Mouse (Mus musculus) embryo, embryonic 10.5 days (tissue): ENCODE data around the gene Rps8.
"Not testable (repeated sequence)": the region's sequence is repeated elsewhere in the genome, so short reads cannot be mapped to it uniquely, and the experiment has no call there.

Experiments
- DNase-seq: peaks from one replicate; pipeline ENCODE4 v3.0.0-alpha.2; 2015; ENCODE audit warnings: low spot score

Rps8 gene

DNA sequence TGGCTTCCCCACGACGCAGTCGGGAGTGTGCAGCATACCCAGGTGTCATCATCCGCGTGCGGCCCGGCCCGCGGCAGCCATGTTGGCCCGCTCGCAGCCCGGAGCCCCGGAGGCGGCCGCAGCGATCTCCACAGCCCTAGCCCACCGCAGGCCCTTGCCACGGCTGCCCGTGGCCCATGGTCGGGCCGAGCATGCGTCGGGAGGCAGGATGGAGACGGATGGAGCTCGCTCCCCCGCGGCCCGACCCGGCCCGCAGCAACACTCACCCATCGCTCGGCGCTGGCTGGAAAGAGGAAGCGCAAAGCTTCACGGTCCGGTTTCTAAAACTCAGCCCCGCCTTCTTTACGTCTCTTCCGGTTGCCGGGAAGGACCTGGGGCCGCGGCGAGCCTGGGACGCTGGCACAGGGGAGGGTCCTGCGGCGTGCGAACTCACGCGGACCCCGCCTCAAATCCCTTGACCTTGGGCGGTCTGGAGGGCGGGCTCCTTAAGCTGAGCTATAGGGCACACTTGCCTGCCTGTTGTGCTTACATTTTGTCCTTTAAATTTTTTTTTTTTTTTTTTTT lies at the start of gene Rps8:
Rps8 (minus strand) TSS at position 452 of the 564 bp plus-strand sequence.
- peak; percentile 97 for DNase-seq

DNA sequence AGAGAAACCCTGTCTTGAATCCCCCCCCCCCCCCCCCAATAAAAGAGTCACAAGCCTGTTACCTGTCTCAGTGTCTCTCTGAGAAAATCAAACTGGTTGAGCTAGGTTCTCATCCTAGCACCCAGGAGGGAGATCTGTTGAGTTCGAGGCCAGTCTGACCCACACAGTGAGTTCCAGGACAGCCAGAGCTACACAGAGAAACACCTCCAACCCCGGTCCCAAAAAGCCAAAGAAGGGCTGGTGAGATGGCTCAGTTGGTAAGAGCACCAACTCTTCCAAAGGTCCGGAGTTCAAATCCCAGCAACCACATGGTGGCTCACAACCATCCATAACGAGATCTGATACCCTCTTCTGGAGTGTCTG lies 46.9 kb upstream of the Rps8 start:
- no peak for DNase-seq

DNA sequence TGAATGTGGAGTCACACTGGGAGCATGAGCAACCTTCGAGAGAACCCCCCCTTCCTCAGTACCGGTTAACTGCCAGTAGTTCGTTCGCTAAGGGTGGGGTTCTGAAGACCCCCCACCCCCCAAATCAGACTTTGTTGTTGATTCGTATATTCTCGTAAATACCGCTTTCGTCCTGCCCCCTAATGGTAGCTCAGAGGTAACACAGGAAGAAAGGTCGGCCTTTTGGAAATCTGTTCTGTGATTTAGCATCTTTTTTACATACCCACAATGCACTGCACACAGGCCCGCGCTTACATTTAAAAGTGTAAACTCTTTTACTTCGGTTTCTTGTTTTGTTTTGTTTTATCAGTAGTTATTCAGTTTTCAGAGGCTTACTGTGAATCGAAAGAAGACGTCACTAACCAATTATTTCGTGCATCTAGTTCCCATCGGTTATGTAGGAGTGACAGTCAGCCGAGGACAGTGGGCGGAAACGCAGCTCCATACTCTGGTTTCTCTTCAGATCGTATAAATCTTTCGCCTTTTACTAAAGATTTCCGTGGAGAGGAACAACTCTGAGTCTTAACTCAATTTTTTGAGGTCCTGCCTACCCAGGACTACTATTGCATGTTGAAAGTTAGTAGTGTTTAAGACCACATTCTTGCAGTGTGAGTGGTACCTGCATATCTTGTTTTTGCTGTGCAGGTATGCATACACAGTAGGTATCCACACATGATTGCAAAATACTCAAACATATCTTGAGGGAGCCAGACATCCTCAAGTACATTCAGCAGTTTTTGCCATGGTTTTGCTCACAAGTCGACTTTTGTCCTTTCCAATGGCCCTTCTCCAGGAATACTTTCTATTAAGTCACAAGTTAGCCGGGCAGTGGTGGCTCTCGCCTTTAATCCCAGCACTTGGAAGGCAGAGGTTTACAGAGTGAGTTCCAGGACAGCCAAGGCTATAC lies 46.3 kb upstream of the Rps8 start:
- peak; percentile 94 for DNase-seq

DNA sequence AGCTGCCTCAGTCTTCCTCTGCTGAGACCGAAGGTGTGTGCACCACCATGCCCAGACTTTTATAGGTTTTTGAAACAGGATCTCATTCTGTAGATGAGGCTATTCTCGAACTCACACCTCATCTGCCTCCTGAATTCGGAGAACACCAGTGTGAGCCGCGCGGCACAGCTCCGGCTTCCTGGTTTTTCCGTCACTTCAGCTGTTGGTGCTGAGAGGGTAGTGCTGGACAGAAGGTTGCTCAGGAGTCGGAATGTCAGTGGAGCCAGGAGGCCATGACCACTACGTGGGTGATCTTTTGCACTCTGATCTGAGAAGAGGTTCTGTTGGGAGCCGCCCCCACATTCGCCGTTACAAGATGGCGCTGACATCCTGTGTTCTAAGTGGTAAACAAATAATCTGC lies 35.8 kb upstream of the Rps8 start:
- no peak for DNase-seq

DNA sequence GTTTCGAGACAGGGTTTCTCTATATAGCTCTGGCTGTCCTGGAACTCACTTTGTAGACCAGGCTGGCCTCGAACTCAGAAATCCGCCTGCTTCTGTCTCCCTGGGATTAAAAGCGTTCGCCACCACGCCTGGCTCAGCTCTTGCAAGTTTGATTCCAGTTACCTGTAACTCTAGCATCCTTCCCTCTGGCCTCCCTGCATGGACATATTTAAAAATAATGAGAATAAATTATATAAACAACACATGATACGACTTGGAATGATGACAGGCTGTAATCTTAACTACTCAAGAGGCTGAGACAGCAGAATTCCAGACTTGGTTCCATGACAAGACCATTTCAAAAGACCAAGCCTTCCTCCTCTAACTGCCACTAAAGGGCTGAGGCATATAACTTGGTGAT lies 34.6 kb upstream of the Rps8 start:
- peak; percentile 10 for DNase-seq

DNA sequence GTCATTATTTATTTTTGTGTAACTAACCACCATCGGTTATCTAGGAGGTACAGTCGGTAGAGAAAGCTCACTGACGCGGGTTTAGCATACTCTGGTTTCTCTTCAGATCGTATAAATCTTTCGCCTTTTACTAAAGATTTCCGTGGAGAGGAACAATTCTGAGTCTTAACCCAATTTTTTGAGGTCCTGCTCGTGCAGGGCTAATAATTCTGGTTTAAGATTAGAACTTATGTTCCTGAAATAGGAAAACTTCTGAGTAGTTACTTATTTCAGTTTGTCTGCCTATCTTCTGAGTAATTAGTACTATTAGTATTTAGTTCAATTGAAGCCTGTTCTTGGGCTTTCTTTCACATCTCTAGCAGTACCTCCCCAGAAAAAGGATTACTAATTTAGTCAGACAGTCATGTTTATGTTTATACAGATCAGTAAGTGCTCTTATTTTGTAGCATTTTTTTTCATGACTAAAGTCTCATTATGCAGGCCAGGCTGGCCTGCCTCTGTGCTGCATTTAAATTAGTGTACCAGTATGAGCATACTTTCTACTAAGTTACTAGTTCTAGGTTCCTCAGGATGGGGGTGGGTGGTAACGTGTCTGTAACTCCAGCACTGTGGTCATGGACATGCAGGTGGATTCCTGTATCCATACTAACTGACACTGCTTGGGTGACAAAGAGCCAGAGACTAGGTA lies 34.0 kb upstream of the Rps8 start:
- peak; percentile 93 for DNase-seq

DNA sequence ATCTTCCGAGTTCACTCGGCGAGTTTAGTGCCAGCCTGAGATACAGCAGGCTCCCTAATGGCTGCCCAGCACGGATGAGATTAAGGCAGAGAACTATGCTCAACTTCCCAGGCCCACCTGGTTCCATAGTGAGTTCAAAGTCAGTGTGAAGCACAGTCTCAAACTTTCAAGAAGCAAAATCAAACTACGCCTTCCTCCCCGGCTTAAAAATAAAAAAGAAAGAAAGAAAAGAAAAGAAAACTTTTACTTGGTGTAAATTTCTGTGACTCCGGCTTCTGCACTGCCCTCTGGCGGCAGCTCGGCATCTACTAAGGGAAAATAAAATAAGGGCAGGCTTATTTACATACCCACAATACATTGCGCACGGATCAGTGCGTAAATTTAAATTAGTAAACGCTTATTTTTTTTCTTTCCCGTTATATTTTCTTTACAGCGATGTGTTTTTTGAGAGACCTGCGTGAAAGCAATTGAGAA lies 33.4 kb upstream of the Rps8 start:
- DNase-seq: peak; percentile 91

DNA sequence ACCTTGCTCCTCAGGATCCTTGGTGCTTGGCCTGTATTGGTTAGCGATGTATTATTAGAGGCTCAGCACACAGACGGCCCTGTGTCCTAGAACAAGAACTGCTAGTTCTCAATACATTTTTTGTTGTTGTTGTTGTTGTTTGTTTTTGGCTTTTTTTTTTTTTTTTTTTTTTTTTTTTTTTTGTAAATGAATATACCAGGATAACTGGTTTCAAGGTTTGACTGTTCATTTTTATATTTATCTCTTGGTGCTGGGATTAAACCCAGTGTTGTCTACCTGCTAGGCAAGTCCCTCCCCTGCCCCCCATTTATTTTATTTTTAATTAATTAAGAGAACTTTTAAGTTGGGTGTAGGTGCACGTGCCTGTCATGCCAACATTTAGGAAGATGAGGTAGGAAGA lies 32.9 kb upstream of the Rps8 start:
- no peak for DNase-seq

DNA sequence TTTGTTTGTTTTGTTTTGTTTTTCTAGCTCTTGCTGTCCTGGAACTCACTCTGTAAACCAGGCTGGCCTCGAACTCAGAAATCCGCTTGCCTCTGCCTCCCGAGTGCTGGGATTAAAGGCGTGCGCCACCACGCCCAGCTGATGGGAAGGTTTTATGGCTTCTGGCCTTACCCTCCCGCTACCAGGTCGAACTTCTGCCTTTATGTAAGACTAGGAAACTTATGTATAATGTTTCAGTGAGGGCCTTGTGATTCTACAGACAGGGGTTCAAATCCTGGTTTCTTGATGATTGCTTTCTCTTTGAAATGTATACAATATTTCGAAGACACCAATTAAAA lies 26.7 kb upstream of the Rps8 start:
- DNase-seq: not testable (repeated sequence)

DNA sequence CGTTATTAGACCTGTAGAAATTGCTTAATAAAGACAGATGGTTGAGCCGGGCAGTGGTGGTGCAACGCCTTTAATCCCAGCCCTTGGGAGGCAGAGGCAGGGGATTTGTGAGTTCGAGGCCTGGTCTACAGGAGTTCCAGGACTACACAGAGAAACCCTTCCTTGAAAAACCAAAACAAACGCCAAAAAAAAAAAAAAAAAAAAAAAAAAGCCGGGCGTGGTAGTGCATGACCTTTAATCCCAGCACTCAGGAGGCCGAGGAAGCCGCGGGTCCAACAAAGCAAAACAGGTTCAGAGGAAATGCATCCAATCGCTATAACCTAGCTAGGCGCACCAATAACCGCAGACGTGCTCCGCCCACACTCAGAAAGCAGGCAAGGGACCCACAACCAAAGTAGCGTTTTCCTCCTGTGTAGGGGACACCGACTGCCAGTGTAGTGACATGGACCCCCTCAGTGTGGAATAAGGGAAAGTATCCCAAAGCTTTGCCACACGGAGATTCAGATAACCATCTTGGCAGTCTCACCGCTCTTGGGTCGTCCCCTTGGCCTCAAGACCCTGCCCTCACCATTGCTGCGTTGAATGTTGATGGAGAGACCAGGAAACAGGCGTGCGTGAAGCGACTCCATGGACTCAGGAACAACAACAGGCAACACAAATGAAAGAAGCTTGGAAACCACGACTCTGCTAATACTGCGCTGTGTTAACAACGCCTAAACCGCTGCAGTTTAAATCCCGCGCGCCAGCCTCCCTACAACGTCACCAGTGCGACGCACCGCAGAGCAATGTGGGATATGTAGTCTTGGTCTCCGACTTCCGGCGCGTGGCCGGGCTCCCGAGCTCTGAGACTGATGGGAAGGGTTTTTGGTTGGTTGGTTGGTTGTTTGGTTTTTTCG lies 26.1 kb upstream of the Rps8 start, which contains the start of gene Kif2c:
Kif2c (minus strand) TSS at position 777 of the 896 bp plus-strand sequence.
- DNase-seq: peak; percentile 96

DNA sequence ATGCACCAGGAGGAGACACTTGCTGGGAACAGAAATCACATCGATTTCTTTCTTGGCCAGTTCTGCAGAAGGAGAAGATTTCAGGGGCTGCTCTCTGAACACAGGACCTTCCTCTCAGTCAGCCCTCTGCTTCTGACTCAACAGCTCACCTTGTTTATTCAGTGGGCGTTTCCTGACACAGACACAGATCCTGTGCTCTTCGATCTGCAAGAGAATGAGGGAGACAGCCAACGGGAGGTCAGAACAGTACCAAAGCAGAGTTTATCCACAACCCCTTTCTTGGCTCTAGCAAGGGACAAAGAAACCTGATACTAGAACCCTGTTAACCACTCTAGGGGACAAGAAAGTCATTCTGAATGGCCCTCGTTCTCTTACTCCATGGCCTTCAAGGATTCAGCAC lies 13.9 kb upstream of the Rps8 start:
- DNase-seq: no peak

DNA sequence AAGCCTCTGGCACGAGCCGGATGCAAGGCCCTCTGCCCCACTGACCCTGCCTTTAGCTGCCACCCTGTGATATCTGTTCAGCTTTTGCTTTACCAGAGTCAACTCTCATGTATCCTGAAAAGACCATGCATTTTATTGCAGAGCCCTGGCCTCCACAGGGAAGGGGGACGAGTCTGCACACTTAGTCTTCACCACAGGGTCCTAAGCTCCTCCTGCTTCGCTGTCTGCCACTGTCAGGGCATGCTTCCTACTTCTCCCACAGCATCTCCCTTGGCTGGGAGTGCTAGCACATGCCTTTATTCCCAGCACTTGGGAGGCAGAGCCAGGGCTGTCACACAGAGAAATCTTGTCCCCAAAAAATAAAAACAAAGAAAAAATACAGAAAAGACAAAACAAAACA lies 5.1 kb upstream of the Rps8 start:
- DNase-seq: no peak

DNA sequence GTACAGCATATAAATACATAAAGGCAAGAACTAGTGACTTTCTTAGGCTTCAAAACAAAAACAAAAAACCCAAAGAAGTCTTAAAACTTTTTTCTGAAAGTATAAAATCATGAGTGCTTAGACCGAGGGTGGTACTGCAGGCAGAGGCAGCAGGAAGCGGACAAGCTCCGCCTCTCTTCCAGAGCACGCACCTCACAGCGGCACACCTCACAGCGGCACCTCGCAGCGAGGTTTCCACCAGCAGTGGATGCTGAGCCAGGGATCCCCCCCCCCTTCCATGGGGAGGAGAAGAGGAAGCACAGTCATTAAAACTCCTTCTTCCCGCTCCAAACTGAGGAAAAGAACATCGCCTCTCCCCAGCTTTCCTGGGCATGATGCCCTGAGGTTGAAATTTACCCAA lies 3.6 kb upstream of the Rps8 start:
- DNase-seq: no peak

DNA sequence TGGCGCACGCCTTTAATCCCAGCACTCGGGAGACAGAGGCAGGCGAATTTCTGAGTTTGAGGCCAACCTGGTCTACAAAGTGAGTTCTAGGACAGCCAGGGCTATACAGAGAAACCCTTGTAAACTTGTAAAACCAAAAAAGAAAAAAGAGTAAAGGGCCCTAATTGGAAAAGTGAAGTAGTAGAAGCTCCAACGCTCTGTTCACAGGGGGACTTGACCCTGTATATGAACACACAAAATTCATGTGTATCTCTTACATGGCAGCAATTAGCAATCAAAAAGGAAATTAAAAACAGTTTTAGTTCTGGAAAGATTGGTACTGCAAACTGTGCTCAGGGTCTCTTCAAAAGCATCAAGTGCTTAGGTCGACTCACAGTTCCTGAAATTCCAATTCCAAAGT lies 329 bp upstream of the Rps8 start:
- no peak for DNase-seq

DNA sequence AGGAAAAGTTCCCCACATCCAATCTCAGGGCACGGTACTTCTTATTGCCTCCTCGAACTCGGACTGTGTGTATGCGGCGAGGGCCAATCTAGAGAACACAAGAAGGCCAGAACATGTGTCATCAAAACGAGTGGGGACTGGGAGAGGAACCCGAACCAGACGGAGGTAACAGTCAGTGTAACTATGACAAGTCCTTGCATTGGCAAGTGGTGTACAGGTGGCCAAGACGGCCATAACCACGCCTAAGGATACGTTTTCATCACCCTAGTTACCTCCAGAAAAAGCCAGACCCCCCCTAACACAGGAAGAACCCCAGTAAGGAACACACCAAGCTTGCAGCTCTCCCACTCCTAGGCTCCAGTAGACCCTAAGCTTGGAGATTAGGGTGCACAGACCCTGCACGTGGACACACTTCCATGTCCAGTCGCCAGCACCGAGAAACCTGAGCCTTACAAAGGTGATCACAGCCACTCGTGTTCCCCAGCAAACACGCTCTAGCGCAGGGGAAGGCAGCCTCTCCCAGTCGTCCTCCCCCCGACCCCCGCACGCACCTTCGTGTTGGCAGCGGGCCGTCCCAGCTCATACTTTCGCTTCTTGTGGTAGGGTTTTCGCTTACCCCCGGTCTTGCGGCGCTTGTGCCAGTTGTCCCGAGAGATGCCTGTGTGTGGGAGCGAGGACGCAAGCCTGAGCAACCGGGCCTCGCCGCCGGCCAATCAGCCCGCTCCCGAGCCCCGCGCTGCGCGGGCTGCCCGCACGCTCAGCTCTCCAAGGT lies 837 bp downstream of the Rps8 start:
- DNase-seq: no peak

DNA sequence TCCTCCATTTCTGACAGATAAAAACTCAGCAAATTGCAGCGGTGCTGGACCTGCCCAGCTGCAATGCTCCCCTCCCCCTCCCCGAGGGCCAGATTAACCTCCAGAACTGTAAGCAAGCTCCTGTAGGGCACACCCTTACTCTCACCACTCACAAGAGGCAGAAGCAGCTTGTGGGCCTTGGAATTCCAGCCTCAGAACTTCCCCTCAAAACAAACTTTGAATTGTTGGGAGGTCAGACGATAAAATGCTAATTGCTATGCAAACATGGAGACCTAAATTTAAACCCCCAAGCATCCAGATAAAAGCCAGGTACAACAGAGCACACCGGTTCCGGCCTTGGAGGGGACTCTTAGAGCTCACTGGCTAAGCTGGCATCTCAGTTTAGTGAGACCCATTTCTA lies 3.3 kb downstream of the Rps8 start:
- DNase-seq: no peak

DNA sequence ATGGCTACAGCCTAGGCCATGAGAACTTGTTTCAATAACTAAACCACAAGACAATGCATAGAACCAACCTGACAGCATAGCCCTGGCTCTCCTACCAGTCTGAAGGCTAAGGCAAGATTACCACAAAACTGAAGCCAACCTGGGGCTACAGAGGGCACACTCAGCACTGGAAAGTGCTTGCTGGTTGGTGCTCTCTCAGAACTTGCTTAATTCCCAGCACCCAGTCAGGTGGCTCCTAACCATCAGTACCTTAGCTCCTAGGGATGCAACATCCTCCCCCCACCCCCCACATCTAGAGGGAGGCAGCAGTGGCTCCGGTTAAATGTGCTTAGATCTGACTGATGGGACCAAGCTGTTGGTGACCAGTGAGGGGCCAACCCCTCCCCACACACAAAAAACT lies 4.6 kb downstream of the Rps8 start:
- no peak for DNase-seq

DNA sequence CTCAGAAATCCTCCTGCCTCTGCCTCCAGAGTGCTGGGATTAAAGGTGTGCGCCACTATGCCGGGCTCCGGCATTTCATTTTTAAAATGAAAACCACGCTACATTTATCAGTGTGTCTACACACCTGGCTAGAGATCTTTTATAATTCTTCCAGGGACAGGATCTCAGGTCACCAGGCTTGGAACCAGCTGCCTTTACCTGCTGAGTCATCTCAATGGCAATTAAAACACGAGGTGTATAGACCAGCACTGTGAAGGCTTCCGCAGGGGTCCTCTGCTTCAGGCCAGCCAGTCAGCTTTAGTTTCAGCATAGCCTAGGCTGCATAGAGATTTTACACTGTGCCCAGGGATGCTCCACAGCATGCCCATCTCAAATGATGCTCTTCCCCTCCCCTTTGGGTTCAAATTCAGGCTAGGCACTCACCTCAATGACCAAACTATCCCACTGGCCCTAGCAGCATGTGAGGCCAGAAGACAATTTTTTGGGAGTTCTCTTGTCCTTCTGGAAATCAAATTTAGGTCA lies 5.8 kb downstream of the Rps8 start:
- no peak for DNase-seq

DNA sequence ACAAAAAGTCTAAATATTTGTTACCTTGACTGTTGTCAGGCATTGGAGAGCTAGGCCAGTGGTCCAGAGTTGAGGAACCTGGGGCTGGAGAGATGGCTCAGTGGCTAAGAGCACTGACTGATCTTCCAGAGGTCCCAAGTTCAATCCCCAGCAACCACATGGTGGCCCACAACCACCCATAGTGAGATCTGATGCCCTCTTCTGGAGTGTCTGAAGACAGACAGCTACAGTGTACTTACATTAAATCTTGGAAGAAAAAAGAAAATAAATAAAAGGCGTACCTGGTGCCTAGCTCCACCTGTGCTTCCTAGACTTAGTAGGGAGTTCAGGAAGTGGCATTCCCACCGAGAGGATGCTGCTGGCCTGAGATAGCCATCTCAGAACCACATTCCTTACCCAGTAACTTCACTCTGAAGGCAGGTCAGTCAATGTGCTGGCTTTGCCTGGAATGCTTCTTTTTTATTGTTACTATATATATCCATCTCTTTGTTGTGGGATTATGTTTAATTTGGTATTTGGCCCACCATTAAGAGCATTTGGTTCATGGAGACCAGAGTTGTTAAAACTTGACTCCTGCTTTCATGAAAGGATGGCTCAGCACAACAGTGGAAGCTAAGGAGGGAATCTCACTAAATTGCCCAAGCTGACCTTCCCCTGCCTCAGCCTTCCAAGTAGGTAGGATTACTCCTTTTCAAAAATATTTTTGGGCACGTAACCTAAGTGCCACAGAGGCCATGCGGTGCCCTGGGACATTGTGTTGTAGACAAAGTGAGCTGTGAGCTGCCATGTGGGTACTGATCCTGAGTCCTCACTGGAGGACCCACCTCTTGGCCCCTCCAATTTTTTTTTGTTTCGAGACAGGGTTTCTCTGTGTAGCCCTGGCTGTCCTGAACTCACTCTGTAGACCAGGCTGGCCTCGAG lies 6.5 kb downstream of the Rps8 start:
- no peak for DNase-seq

DNA sequence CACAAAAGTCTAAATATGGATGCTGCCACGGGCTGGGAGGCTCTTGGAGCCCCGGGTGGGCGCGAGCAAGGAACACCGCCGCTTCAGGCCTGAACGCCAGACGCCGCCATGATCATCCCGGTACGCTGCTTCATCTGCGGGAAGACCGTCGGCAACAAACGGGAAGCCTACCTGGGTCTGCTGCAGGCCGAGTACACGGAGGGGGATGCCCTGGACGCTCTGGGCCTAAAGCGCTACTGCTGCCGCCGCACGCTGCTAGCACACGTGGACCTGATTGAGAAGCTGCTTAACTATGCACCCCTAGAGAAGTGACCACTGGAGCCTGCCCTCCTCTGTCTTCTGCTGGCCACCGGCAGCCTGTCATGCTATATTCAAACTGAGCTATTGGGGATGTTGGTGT lies 7.2 kb downstream of the Rps8 start:
- no peak for DNase-seq
